Mouse (Mus musculus) CH12.LX (cell line): Measurements from ENCODE around the gene Hbs1l. TPM values are rescaled to one million over a fixed set of nuclear protein-coding genes. Genes with fewer than 3 reads are reported as not detected.

Source experiments
- DNase-seq: peaks from one replicate; pipeline ENCODE4 v3.0.0-alpha.2; 2013; ENCODE audit errors: extremely low read depth
- H3K27ac ChIP-seq: 2 replicates; pipeline ENCODE4 v1.5.1; 2012; ENCODE audit warnings: low read depth, mild to moderate bottlenecking, control low read depth, moderate library complexity; ENCODE audit not compliant: insufficient read depth
- H3K27me3 ChIP-seq: replicated peaks from 2 replicates; pipeline ENCODE3; 2012; ENCODE audit warnings: inconsistent platforms
- H3K36me3 ChIP-seq, 2 experiments: replicated peaks in 1 of 2; 2 replicates each; pipeline versions ENCODE3 to v1.6.1; 2012; ENCODE audit warnings: inconsistent platforms in 1 of 2, low read length in 1 of 2, mild to moderate bottlenecking in 1 of 2, mixed read lengths in 1 of 2, moderate library complexity in 1 of 2; ENCODE audit not compliant: control insufficient read depth in 1 of 2, insufficient read depth in 1 of 2
- H3K4me1 ChIP-seq, 2 experiments: 2 replicates each; pipeline ENCODE4 v1.6.1; 2012; ENCODE audit warnings: inconsistent platforms in 1 of 2, moderate library complexity in 1 of 2; ENCODE audit not compliant: insufficient read depth in 2 of 2, control insufficient read depth in 1 of 2
- H3K4me2 ChIP-seq: 2 replicates; pipeline ENCODE4 v1.6.1; 2012; ENCODE audit warnings: low read depth, mild to moderate bottlenecking, control low read depth; ENCODE audit not compliant: poor library complexity, insufficient read depth, severe bottlenecking
- H3K4me3 ChIP-seq, 3 experiments: fragments of 150-350 bp in 1 of 3; sonication (generic) in 1 of 3; replicated peaks in 1 of 3; 2 replicates each; pipeline versions ENCODE3 to v1.5.1; 2011 to 2012; ENCODE audit warnings: low read depth in 2 of 3, low read length in 2 of 3, mild to moderate bottlenecking in 2 of 3, moderate library complexity in 2 of 3, control low read depth in 1 of 3, improper control_type of control experiment in 1 of 3, inconsistent platforms in 1 of 3, mixed read lengths in 1 of 3; ENCODE audit not compliant: poor library complexity in 1 of 3
- H3K79me2 ChIP-seq: replicated peaks from 2 replicates; pipeline ENCODE4 v1.6.1; 2012; ENCODE audit warnings: mild to moderate bottlenecking, moderate library complexity; ENCODE audit not compliant: control insufficient read depth, poor library complexity, insufficient read depth, severe bottlenecking; ENCODE audit errors: extremely low read depth
- H3K9ac ChIP-seq: 2 replicates; pipeline ENCODE4 v1.6.1; 2012; ENCODE audit warnings: low read depth, mild to moderate bottlenecking, control low read depth, moderate library complexity; ENCODE audit not compliant: insufficient read depth
- H3K9me3 ChIP-seq: replicated peaks from 2 replicates; pipeline ENCODE3; 2012; ENCODE audit warnings: low read length, inconsistent platforms, mixed read lengths
- CHD1 ChIP-seq: IDR thresholded peaks from 2 replicates; pipeline ENCODE4 v1.6.1; 2012; ENCODE audit warnings: low read depth, low read length, improper control_type of control experiment, inconsistent platforms
- CHD2 ChIP-seq: IDR thresholded peaks from 2 replicates; pipeline ENCODE4 v1.6.1; 2011; ENCODE audit warnings: low read length, improper control_type of control experiment
- CTCF ChIP-seq, 2 experiments: IDR thresholded peaks in 1 of 2; conservative IDR thresholded peaks in 1 of 2; 2 replicates each; pipeline ENCODE4 v1.5.1; 2011 to 2012; ENCODE audit warnings: low read depth in 2 of 2, low read length in 2 of 2, improper control_type of control experiment in 1 of 2, inconsistent platforms in 1 of 2, mild to moderate bottlenecking in 1 of 2, moderate library complexity in 1 of 2
- E2F4 ChIP-seq: IDR thresholded peaks from 2 replicates; pipeline ENCODE4 v1.6.1; 2011; ENCODE audit warnings: low read depth, low read length, improper control_type of control experiment; ENCODE audit not compliant: insufficient replicate concordance
- ELF1 ChIP-seq: IDR thresholded peaks from 2 replicates; pipeline ENCODE4 v1.6.1; 2014; ENCODE audit warnings: low read depth, mild to moderate bottlenecking, inconsistent platforms, low read length, improper control_type of control experiment
- ETS1 ChIP-seq: conservative IDR thresholded peaks from 2 replicates; pipeline ENCODE4 v1.6.1; 2012; ENCODE audit warnings: low read depth, mild to moderate bottlenecking, inconsistent platforms, low read length, improper control_type of control experiment, moderate library complexity
- IRF4 ChIP-seq: IDR thresholded peaks from 2 replicates; pipeline ENCODE4 v1.6.1; 2014; ENCODE audit warnings: low read depth, mild to moderate bottlenecking, inconsistent platforms, low read length, improper control_type of control experiment
- JUN ChIP-seq: IDR thresholded peaks from 2 replicates; pipeline ENCODE4 v1.6.1; 2011; ENCODE audit warnings: low read depth, mild to moderate bottlenecking, low read length, improper control_type of control experiment, moderate library complexity; ENCODE audit not compliant: insufficient read depth
- JUND ChIP-seq: conservative IDR thresholded peaks from 2 replicates; pipeline ENCODE4 v1.6.1; 2011; ENCODE audit warnings: low read depth, low read length, improper control_type of control experiment
- KAT2A ChIP-seq: IDR thresholded peaks from 2 replicates; pipeline ENCODE4 v1.6.1; 2012; ENCODE audit warnings: low read length, improper control_type of control experiment, inconsistent platforms; ENCODE audit not compliant: insufficient replicate concordance
- MAFK ChIP-seq: IDR thresholded peaks from 2 replicates; pipeline ENCODE4 v1.6.1; 2011; ENCODE audit warnings: low read length, improper control_type of control experiment; ENCODE audit not compliant: insufficient replicate concordance
- NRF1 ChIP-seq: IDR thresholded peaks from 2 replicates; pipeline ENCODE4 v1.6.1; 2014; ENCODE audit warnings: low read depth, mild to moderate bottlenecking, inconsistent platforms, low read length, improper control_type of control experiment, moderate library complexity
- PAX5 ChIP-seq: IDR thresholded peaks from 2 replicates; pipeline ENCODE4 v1.6.1; 2012; ENCODE audit warnings: low read length, inconsistent platforms, mixed read lengths
- RAD21 ChIP-seq: IDR thresholded peaks from 2 replicates; pipeline ENCODE4 v1.6.1; 2011; ENCODE audit warnings: low read depth, mild to moderate bottlenecking, low read length, improper control_type of control experiment, moderate library complexity
- RCOR1 ChIP-seq: conservative IDR thresholded peaks from 2 replicates; pipeline ENCODE4 v1.6.1; 2012; ENCODE audit warnings: low read depth, mild to moderate bottlenecking, inconsistent platforms, low read length, improper control_type of control experiment
- SMC3 ChIP-seq: IDR thresholded peaks from 2 replicates; pipeline ENCODE4 v1.6.1; 2011; ENCODE audit warnings: low read depth, low read length, improper control_type of control experiment
- UBTF ChIP-seq: IDR thresholded peaks from 2 replicates; pipeline ENCODE4 v1.6.1; 2012; ENCODE audit warnings: low read depth, mild to moderate bottlenecking, inconsistent platforms, low read length, improper control_type of control experiment, moderate library complexity
- ZC3H11A ChIP-seq: IDR thresholded peaks from 2 replicates; pipeline ENCODE4 v1.6.1; 2012; ENCODE audit warnings: low read depth, mild to moderate bottlenecking, inconsistent platforms, low read length, improper control_type of control experiment
- ZNF384 ChIP-seq: IDR thresholded peaks from 2 replicates; pipeline ENCODE4 v1.6.1; 2012; ENCODE audit warnings: low read depth, low read length, improper control_type of control experiment, inconsistent platforms
- dilution Hi-C: fragments of 300-500 bp; cut with MboI; formaldehyde crosslinking; loops from 2 replicates; pipeline ENCODE4 v1.14.3; 2020; ENCODE audit warnings: low sequenced_read_pairs; ENCODE audit not compliant: extremely low pct_unique_long_range_greater_than_20kb, extremely low pct_ligation_motif_present
- in situ Hi-C: fragments of 300-500 bp; cut with MboI; formaldehyde crosslinking; loops from 3 replicates; pipeline ENCODE4 v1.14.3; 2019; ENCODE audit warnings: low sequenced_read_pairs, low pct_ligation_motif_present, low pct_unique_long_range_greater_than_20kb, mixed read lengths
- polyA plus RNA-seq: library from polyadenylated mRNA; unstranded; fragments of >175 nt; gene quantifications from 2 replicates; pipeline ENCODE4 v1.2.1, GENCODE M21; 2012; ENCODE audit warnings: low read depth; ENCODE audit not compliant: insufficient read length
- total RNA-seq, 2 experiments: library from RNA; depleted of rRNA; stranded (reverse); fragments of 300-350 nt in 1 of 2; fragments of >200 nt in 1 of 2; gene quantifications; 2 replicates each; pipeline ENCODE4 v1.2.3; 2012 to 2014

Gene Hbs1l
- total and polyA plus RNA-seq, 3 experiments: 99.7 to 111 (median 111) TPM

GRCm38 (mm10) chr10:21287243-21288127 is 8.3 kb upstream of the Hbs1l start:
- dilution Hi-C loops: no loop called here
- Histone ChIP-seq H3K4me1 (no peaks in the 10 kb centered on the region; a peak in 1 of 4 replicates), H3K79me2 (no peaks in the 10 kb centered on the region), H3K27ac (no peak overlapping the region), H3K9ac (no peak overlapping the region), H3K36me3 (no peaks in the 10 kb centered on the region), H3K9me3 (no peaks in the 10 kb centered on the region), H3K4me3 (no peak overlapping the region), H3K4me2 (no peak overlapping the region), H3K27me3 (no peaks in the 10 kb centered on the region)
- no peak for DNase-seq
- TF ChIP-seq UBTF: no peak
- no peak for TF ChIP-seq NRF1
- TF ChIP-seq SMC3: peak; percentile 58
- no peak for TF ChIP-seq IRF4
- TF ChIP-seq CTCF (conservative IDR thresholded peaks at IDR 0.05 in 1 of 2, IDR thresholded peaks at IDR 0.05 in 1 of 2; ENCODE audit: low read depth in 2 of 2, low read length in 2 of 2): peak in 1 of 2 experiments; percentile 54; a peak in 2 of 4 replicates
- peak; percentile 66 for TF ChIP-seq RAD21
- in situ Hi-C loops: loop anchor here (25.0 kb wide), 2 partner anchors 100 to 300 kb away; no protein-coding TSS in a partner anchor

GRCm38 (mm10) chr10:21291228-21291627 is 4.6 kb upstream of the Hbs1l start:
- DNase-seq: no peak
- no peak for TF ChIP-seq ELF1
- TF ChIP-seq E2F4: no peak
- TF ChIP-seq ZNF384: no peak
- TF ChIP-seq JUND: no peak
- TF ChIP-seq ZC3H11A: no peak
- TF ChIP-seq KAT2A: no peak
- TF ChIP-seq PAX5: no peak
- no peak for TF ChIP-seq ETS1
- no peak for TF ChIP-seq NRF1
- no peak for TF ChIP-seq CHD1
- no peak for TF ChIP-seq CHD2
- no peak for TF ChIP-seq JUN
- TF ChIP-seq MAFK: no peak
- no peak for TF ChIP-seq CTCF (conservative IDR thresholded peaks at IDR 0.05 in 1 of 2, IDR thresholded peaks at IDR 0.05 in 1 of 2; ENCODE audit: low read depth in 2 of 2, low read length in 2 of 2)
- no peak for TF ChIP-seq RCOR1
- Histone ChIP-seq H3K4me1 (peaks cover 0 to 7% of the 10 kb centered on the region in 2 experiments; a peak in 1 of 4 replicates), H3K9me3 (no peaks in the 10 kb centered on the region), H3K4me3 (no peak overlapping the region), H3K27me3 (no peaks in the 10 kb centered on the region), H3K27ac (no peak overlapping the region), H3K79me2 (peaks cover 4% of the 10 kb centered on the region), H3K9ac (no peak overlapping the region), H3K4me2 (no peak overlapping the region), H3K36me3 (no peaks in the 10 kb centered on the region)
- dilution Hi-C loops (no loop called here), in situ Hi-C loops (loop anchor here (25.0 kb wide), 2 partner anchors 104 to 304 kb away; no protein-coding TSS in a partner anchor)
